Mouse (Mus musculus): ENCODE results near the gene Sfta2.

The Sfta2 gene

DNA sequence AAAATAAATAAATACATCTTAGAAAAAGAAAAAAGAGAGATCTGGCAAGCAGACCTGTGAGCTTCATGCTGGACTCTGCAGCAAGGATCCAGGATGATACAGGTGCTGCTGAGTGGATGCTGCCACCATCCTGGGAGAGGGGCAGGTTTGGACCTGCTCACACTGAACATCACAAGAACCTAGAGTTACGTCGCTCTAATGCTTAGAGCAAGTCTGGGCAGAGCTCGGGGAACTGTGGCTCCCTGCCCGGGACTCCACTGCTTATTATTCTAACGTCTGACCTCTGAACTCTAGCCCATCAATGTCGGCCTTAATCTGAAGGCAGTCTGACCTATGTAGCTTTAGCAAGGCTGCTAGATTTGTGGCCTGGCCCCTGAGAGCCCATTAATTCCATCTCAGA is 79.2 kb downstream of the Sfta2 start:
- DNase-seq = no peak

DNA sequence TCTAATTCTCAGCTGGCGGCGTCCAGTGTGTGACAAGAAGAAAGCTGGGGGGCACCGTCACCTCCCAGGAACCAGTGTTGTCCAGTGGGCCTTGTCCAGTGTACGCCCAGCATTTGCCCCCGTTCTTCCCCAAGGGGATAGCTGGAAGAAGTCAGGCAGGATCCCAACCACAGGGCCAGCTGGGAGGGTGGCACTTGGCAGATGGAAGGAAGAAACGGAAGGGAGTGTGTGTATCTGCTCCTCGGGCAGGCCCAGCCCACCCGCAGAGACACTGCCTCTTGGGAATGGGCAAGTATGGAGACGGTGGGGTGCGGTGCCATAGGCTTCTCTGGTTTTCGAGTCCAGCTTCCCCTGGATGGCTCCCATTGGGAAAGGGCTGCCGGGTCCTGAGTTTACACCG is 80.6 kb downstream of the Sfta2 start:
- DNase-seq = no peak

DNA sequence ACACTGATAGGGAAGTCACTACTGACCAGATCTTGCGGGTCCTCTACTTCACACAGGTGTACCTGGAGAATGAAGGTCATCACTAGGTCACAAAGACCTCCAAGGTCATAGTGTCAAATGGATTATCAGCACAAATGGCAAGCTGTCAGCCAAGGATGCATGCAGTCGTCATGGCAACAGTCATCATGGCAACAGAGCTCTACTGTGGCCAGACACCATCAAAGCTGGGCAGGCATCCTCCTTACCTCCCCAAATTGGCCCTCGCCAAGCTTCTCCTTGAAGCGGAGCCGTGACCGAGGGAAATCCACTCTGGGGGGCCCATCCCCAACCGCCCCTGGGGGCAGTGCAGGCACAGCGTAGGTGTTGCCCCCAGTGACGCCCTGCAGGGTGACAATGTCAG is 83.7 kb downstream of the Sfta2 start:
- peak; percentile 64 for DNase-seq

DNA sequence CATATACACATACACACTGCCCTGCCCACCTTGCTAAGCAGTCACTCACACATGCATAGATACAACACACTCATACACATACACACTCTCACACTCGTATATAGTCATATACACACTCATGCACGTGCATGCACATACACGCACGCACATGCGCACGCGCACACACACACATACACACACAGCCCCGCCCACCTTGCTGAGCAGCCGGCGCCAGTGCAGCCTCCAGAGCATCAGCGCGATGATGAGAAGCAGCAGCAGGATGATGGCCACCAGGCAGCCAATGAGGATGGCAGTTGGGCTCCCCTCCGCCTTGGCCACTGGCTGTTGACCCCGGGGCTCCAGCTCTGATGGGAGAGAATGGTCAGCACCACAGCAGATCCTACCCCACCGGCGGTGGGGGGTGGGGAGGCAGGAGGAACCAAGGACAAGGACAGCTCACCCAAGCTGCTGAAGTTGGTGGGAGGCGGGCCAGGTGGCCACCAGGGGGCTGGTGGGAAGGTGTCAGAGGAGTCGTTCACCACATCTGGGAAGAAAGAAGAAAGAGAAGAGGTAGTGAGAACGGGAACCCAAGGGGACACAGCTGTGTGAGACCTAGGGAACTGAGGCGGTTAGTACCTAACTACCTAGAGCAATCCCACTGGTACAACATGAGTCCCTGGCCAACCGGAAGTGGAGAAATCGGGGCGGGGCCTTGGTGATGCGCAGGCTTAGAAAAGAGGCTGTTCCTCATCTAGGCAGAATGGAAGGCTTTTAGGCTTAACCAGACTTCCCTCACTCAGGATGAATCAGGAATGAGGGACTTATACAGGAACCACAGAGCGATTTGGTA is 87.2 kb downstream of the Sfta2 start:
- DNase-seq = no peak

DNA sequence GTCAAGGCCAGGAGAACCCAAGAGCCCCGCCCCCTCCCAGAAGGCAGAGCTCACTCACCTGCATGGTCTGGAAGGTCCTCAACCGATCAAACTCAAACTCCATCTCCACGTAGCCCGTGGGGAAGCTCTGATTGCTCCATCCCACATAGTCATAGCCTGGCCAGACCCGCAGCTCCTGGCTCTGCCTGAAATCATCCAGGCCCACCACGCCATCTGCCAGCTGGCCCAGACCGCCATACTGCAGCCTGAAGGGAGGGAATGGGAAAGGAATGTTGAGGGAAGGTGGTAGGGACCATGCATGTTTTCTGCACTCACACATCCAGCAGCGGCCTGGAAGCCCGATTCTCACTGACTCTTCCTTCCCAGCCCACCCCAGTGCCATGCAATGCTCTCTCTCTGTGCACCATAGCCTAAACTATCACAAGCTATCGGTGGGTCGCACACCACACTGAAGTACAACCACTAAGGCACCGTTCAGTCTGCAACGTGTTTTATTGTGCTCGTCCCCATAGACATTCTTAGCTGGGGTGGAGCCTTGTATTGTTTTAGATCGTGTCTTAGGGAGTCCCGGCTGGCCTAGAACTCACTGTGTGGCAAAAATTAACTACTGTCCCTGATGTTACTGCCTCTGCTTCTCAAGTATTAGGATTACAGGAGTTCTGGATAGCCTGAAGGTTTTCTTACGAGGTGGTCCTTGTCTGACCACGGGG is 88.7 kb downstream of the Sfta2 start:
- no peak for DNase-seq

DNA sequence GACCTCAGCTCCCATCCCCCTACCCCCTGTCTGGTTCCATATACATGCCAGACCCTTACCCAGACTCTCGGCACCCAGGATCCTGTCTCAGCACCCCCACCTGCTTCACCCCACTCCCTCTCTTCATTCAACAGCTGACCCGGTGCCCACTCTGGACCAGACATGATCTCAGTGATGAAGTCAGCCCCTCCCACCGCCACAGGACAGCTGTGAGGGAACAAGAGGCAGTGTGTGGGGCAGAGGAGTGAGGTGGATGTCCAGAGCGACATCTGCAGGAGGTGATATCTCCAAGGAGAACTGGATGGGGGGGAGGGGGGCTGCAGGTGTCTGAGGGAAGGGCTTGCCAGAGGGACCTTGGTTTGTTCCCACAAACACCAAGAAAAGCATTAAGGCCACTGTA is 90.5 kb downstream of the Sfta2 start:
- no peak for DNase-seq

DNA sequence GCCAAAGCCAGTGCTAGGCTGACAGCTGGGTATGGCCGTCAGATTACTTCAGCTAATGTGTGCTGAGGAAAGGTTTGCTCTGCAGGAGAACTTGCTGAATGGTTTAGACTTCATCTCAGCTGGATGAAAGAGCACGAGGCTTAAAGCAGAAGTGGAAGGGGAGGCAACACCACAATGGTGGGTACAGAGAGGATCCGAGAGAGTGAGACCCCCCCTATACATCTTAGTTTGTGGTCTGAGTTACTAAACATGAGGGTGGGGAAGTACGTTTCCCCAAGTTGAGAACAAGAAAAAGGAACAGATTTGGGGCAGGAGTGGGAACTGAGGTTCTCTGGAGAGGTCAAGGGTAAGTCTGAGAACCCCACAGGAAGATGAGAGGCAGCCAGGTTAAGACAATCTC is 91.0 kb downstream of the Sfta2 start:
- no peak for DNase-seq

DNA sequence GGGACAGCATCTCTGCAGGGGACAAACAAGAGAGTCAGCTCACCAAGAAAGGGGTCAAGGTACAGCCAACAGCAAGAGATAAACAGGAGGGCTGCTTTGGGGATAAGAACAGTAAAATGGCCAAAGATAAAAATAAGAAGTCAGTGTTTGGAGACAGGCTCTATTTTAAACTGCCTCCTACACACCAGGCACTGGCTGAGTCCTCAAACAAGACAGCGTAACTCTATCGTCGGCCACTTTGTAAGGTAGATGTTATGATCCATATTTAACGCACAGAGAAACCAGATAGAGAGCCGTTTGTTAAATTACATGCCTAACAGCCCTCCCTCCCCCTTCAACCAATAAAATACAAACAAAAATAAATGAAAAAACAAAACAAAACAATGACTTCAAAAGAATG is 92.6 kb downstream of the Sfta2 start:
- DNase-seq = no peak

DNA sequence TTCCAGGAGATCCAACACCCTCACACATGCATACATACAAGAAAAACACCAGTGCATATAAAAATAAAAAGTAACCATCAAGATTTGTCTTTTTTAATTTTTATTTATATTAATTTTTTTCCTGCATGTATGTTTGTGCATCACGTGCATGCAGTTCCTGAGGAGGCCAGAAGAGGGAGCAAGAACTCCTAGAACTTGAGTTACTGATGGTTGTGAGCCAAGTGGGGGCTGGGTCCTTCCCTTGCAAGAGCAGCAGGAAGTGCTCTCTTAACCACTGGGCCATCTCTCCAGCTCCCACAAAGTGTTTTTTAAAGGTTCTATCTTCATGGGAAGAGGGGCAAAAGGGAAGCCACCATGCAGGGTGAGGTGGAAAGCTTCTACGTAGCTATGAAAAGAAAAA is 93.9 kb downstream of the Sfta2 start:
- DNase-seq = peak; percentile 80

DNA sequence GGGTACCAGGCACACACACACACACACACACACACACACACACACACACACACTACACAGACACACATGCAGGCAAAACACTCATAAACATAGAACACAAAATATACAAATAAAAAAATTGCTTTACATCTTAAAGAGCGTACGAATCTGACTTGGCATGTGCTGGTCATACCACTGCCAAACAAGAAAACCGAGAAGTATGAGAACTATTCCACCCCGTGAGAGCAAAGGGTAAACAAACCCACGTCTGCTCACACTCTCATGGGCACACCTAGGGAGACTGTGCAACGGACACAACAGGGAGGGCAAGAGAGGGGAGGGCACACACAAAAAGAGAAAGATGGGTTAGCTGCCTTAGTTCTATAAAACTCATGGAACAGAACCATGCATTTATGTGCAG is 95.3 kb downstream of the Sfta2 start:
- no peak for DNase-seq

DNA sequence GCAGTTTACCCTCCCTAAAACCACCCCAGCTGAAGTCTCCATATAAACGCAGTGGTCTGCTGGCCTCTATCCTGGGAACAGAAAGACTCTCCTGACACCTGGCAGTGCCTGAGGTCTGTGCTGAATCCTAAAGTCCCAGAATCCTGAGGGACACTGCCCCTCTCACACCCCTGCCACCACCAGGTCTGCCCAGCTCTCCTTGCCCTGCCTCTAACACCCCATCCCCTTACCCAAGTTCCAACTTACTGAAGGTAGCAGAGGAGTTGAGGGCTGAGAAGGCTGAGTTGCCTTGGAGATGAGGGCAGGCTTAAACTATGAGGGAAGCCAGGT is 96.0 kb downstream of the Sfta2 start:
- no peak for DNase-seq

DNA sequence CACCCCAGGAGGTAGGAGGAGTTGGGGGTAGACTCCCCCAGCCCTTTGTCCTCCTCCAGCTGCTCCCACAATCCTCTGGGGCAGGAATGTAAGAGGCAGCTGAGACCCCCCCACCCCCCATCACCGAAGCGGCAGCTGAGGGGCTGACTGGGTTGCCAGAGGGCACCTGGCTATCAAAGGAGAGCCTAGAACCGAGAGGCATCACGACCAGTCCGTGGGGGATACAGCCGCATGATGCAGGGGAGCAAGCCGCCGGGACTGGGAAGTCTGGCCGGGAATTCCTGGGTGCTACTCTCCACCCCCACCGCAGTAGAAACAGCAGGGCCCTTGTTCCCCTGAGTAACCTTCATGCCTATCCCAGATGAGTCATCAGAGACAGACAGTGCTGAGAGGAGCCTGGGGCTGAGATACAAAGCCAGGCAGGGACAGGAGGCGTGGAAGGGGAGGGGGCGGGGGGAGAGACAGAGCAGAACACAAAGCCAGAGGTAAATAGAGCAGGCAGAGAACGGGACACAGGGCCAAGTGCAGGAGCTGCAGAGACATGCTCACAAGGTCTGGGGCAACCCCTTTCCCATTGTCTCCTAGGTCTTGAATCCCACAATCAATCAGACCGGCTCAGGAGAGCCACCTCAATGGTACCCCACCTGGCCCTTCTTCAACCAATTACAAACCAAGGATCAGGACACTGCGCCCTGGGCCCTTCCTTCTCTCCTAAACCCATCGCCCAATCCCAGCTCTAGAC is 96.6 kb downstream of the Sfta2 start:
- DNase-seq = peak; percentile 95

DNA sequence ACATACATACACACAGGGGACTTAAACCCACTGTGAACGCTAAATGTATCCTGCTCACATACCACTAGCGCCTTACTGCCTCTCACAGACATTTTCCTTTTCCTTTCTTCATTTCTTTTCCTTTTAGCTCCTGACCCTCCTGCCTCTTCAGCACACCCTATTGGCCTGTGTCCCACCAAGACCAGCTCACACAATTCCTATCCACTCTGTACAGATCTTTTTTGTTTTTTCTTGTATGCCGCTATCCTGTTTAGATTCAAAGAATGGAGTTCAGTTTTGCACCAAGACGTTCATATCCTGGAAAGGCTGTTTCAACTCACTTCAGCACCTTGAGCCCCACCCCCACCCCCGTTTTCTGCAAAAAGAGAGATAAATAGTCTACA is 97.1 kb downstream of the Sfta2 start:
- DNase-seq = no peak

DNA sequence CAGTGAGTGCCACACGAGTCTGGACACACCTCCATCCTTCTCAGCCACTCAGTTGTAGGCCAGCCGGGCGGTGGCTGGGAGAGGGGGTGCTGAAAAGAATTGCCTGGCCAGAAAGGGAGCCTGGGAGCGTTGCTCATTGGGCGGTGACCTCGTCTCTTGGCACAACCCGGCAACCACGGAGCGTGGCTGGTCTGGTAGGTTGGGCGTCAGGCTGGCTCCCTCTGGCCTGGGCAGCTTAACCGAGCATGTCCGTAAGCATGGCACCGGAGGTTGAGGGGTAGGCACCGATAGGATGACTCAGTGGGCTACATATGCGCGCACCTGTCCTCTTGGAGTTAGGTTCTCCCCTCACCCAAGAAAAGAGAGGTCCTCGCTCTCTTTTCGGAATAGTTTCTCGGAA is 98.6 kb downstream of the Sfta2 start:
- DNase-seq = peak; percentile 83
